Mouse (Mus musculus): Measurements from ENCODE around the gene Pigf.

Pigf gene

GRCm38 (mm10) chr17:87024491-87025242 is 539 bp downstream of the Pigf start:
- no peak for DNase-seq

GRCm38 (mm10) chr17:87019692-87020091 is 5.5 kb downstream of the Pigf start:
- DNase-seq, result no peak

- DNase-seq, result no peak
These were observed 13.7 kb downstream of the Pigf start for GRCm38 (mm10) chr17:87011301-87012019.

GRCm38 (mm10) chr17:87008950-87009349 is 16.3 kb downstream of the Pigf start:
- DNase-seq, result no peak

GRCm38 (mm10) chr17:86997323-86997722 is 27.9 kb downstream of the Pigf start:
- DNase-seq, result no peak

- no peak for DNase-seq
These were observed 33.9 kb downstream of the Pigf start for GRCm38 (mm10) chr17:86991306-86991705.

DNA sequence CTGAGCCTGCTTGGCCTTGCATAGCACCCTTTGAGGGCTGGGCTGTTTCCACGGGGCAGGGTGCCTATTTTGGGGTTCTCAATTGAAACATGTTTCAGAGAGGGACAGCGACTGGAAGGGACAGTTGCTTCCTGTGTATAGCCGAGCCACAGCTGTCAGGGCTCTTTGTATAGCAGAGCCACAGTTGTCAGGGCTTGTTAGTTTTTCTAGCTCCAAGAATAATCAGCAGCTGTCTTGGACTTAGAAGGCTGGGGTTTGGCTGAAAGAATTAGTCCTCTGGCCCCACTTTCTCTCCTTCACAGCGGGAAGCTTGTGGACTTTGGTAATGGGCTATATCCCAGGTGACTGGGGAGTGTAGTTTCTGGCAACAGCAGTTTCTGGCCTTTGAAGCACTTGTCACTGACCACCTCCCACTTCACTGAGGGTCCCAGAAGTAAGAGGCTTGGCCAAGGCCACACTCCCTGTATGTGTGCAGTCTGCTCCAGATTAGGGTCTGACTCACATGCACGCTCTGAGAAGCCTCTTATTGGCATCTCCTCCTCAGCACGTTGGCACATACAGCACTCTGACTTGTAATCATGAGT is 36.5 kb downstream of the Pigf start:
- DNase-seq, result no peak

- DNase-seq, result no peak
These were observed 37.0 kb downstream of the Pigf start for GRCm38 (mm10) chr17:86988161-86988560.

DNA sequence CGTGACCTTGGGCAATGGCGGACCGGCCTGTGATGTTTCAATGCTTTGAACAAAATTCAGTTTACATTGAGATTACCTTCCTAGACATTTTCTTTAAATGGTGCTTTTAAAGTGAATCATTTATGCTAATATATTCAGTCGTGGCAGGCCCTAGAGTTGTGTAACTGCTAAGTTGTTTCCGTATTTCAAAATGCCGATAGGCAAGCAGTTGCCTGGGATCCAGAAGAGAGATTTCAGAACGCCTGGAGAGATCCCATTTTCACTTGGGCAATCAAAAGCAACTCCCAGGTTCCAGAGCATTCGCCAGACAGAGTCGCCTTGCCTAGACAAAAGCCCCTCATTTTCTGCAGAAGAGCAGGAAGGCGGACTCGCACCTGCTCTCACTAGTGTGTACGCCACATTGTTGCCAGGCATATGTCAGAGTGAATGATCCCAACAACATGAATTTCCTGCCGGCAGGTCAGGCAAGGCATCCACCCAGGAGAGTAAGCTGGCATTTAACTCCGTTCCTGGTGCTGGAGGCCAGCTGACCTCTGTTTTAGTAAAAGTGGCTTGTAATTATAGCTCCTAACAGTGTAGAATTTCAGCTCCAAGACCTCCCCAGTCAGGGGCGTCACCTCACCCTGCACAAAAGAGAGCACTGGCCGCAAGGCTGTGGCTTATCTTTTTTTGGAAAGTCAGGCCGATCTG is 38.6 kb downstream of the Pigf start:
- DNase-seq, result no peak

DNA sequence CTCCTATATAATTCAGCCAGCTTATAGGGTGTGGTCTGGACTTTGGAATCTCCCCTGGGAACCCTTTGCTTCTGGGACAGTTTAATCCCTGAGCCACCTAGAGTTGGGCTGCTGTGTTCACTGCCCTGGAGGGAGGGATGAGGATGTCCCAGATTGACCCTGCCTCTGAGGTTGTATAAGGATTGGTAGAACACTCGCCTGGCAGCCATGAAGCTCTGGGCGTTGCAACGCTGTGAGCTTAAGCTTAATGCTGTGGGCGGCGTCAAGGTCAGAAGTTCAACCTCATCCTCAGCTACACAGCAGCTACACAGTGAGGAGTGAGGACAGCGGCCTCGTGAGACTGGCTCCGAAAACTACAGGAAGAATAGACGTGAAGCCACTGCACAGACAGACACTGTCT is 42.7 kb downstream of the Pigf start:
- no peak for DNase-seq

DNA sequence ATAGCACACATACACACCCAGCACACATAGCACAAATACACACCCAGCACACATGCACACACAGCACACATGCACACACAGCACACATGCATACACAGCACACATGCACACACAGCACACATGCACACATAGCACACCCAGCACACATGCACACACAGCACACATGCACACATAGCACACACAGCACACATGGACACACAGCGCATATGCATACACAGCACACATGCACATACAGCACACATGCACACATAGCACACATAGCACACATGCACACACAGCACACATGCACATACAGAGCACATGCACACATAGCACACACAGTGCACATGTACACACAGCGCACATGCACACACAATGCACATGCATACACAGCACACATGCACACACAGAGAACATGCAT is 43.5 kb downstream of the Pigf start:
- no peak for DNase-seq

DNA sequence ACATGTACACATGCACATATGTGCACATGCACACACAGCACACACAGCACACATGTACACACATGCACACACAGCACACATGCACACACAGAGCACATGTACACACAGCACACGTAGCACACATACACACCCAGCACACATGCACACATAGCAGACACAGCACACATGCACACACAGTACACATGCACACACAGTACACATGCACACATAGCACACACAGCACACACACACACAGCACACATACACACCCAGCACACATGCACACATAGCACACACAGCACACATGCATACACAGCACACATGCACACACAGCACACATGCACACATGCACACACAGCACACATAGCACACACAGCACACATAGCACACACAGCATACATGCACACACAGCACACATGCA is 44.0 kb downstream of the Pigf start:
- no peak for DNase-seq

GRCm38 (mm10) chr17:86978496-86978895 is 46.7 kb downstream of the Pigf start:
- no peak for DNase-seq

DNA sequence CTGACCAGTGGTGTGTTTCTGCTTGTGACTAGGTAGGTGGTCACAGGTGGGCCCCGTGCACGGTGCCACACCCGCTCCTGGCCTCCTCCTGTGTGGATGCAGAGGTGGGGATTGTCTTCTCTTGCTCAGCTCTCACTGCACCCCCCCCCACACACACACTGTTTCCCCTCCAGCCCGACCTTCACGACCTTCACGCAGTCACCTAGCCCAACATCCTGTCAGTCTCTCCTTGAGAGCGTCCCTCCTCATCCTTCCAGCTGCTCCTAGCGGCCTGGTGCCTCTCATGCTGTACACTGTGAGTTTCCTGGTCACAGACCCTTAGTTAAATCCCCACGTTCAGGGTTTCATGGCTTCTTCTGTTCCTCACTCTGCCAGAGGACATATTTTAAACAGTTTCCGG is 48.8 kb downstream of the Pigf start:
- no peak for DNase-seq

DNA sequence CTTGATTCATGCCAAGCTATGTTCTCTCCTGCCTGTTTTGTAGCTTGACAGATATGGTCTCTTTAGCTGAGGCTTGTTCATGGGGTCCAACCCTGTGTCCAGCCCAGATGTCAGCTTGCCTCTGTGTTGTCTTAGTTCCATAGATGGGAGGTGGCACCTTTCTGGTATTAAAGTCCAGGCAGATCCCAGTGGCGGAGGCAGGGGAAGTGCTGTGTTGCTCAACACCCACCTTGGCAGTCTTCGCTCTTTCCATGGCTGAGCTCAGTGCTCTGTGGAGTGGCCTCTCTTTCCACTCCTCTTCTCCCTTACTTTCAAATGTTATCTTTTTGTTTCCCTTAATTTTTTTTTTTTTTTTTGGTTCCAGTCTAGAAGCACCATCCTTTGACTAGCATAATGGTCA is 52.1 kb downstream of the Pigf start:
- DNase-seq, result no peak

- no peak for DNase-seq
These were observed 53.3 kb downstream of the Pigf start for GRCm38 (mm10) chr17:86971860-86972259.

GRCm38 (mm10) chr17:86971036-86971435 is 54.2 kb downstream of the Pigf start:
- DNase-seq, result no peak

DNA sequence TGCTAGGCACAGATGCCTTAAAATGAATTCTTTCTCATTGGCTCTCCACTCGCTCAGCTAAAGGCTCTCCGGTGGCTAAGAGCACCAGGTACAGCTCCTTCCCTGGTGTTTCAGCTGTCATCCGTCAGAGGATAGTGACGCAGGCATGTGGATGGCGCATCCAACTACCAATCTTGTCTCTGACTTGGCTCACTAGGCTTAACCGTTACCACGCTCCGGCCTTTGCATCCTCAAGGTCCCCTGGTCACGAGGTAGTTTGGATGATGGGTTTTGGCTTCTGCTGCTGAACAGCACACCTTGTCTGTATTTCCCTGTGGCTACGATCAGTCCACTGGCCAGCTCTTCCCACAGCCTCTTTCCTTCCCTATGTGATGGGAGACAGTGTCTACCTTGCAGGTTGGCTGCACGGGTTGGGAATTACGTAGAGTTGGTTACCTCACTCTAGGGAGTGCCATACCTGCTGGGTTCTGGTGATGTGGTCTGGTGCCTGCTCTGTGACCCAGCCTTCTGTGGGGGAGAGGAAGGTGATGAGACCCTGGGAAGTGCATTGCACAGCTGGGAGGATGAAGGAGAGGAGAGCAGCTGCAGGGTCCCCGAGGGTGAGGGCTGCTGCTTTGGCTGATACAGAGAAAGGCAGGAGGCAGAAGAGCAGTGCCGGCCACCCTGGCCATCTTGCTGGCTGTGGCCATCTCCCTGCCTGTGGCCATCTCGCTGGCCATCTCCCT is 55.0 kb downstream of the Pigf start:
- DNase-seq, result no peak

DNA sequence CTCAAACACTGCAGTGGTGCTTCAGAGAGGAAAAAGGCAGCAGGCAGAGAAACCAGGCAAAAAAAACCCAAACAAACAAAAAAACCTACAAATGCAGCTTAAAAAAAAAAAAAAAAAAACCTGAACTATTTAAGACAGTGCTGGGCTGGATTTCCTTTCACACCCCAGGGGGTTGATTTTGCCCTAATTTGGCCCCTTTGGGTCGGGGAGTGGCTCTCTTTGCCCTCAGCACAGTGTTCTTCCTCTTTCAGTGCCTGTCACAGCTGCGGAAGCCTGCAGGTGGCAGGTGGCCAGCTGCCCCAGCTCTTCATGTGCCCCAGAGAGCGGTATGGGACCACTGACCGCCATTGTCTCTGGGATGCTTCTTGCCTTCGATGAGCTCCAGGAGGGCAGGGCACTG is 55.6 kb downstream of the Pigf start:
- DNase-seq, result no peak

DNA sequence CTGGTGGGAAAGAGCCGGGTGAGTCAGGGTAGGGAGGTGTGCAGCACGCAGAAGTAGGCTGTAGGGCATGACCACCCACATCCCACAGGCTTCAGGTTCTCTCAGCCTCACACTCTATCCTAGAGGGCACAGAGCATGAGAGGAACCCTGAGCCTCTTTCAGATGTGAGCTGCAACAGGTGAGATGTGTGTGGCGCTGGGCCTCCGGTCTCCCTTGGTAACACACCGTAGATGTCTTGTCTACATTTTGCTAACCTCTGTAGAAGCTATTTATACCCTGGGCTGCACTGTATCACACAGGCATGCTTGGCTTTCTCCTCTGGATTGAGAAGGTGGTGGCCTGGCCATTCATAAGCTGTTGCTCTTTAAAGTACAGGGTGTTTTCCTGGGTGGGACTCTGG is 56.6 kb downstream of the Pigf start:
- DNase-seq, result no peak

DNA sequence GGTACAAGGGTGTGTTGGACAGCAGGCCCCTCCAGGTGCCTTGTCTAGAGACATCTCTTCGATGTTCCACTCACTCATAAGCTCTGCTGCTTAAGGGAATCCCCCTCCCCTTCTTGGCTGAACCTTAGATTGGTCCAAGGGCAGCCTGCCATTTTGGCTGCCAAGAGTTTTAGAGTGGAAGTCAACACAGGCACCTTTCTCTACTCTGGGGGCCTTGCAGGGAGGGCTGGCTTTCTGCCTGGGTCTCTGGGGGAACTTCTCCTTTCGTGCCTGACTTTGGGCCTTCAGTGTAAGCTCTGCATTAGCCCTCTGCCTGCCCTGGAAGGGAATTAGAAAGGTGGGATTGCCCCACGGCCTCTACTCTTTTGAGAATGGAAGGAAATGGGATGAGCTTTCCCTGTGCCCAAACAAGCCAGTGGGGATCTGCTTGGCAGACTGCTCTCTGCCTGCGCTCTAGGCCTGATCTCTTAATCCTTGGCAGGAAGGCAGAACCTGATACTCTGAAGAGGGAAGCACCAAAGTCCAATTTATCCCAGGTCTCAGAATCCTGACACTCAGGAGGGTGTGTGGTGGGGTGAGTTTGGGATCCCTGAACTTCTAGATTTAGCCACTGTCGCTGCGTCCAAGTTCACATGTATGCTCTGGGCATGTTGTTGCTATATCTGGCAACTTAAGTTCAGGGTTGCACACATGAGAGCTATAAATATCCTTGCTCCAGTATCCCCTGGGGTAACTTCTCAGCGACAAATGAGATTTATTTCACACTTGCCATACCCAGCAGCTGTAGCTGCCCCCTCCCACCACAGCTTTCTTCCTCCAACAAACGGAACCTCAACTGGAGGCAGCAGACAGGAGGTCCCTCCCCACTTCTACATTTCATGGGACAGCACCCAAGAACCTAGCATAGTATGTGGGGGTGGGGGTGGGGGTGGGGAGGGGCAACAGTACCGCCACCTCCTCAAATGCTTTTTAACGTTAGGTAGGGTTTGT is 57.4 kb downstream of the Pigf start:
- no peak for DNase-seq

DNA sequence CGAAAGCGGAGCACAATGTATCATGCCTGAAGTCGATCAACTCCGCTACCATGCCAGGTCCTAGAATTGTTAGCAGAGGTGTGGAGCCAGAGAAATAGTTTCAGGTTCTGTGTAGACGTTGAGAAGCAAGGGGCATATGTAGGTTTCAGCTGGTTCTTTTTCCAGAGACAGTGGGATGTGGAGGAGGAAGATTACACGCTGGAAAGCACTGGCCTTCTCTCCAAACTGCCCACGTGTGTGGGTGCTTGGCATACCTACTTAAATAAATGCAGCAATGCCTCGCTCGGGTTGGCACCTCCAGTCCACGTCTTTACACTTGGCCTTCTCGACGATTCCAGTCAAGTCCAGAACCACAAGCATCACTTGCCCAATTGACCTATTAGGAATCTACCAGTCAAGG is 58.2 kb downstream of the Pigf start:
- DNase-seq, result no peak
